Mouse (Mus musculus) embryonic facial prominence, embryonic 12.5 days (tissue): ENCODE measurements around the gene Asic5. TPM values are rescaled to one million over a fixed set of nuclear protein-coding genes. Genes with fewer than 3 reads are reported as not detected.

ENCODE experiments used
- ATAC-seq: fragments of 200-750 bp; cut with Nextera tagmentation; 2 replicates; pipeline ENCODE4 v1.8.0; 2017; ENCODE audit not compliant: insufficient number of reproducible peaks, insufficient read depth, low FRiP score, low TSS enrichment
- H3K27ac ChIP-seq: fragments of 300-500 bp; sonication (generic); 2 replicates; pipeline ENCODE4 v1.5.1; 2016; ENCODE audit warnings: mild to moderate bottlenecking
- H3K27me3 ChIP-seq: fragments of 300-500 bp; sonication (generic); 2 replicates; pipeline ENCODE4 v1.6.1; 2016; ENCODE audit warnings: mild to moderate bottlenecking, moderate library complexity
- H3K36me3 ChIP-seq: fragments of 300-500 bp; sonication (generic); 2 replicates; pipeline ENCODE4 v1.6.1; 2016; ENCODE audit warnings: mild to moderate bottlenecking
- H3K4me1 ChIP-seq: fragments of 300-500 bp; sonication (generic); 2 replicates; pipeline ENCODE4 v1.6.1; 2016
- H3K4me2 ChIP-seq: fragments of 300-500 bp; sonication (generic); replicated peaks from 2 replicates; pipeline ENCODE4 v1.6.1; 2016; ENCODE audit warnings: mild to moderate bottlenecking, moderate library complexity
- H3K4me3 ChIP-seq: fragments of 300-500 bp; sonication (generic); 2 replicates; pipeline ENCODE4 v1.5.1; 2016; ENCODE audit warnings: mild to moderate bottlenecking
- H3K9ac ChIP-seq: fragments of 300-500 bp; sonication (generic); 2 replicates; pipeline ENCODE4 v1.6.1; 2016; ENCODE audit warnings: mild to moderate bottlenecking, moderate library complexity
- H3K9me3 ChIP-seq: fragments of 300-500 bp; sonication (generic); 2 replicates; pipeline ENCODE4 v1.6.1; 2016; ENCODE audit warnings: mild to moderate bottlenecking, moderate library complexity
- WGBS: fragments of 180-500 bp; shearing (Covaris S2); methylation state at CpG from one replicate; pipeline ENCODE4 v1.1.7; 2016; 5-methylcytosine and 5-hydroxymethylcytosine counted together
- polyA plus RNA-seq: library from polyadenylated mRNA; unstranded; fragments of >200 nt; fragmentation: Nextera tagmentation; extraction: Ambion mirVana; gene quantifications from 2 replicates; pipeline ENCODE4 v1.2.1, GENCODE M21; 2016

Asic5 gene
- polyA plus RNA-seq, 1 experiment from 2014 or later = not detected

- 86% methylated on average over 8 of the region's 8 CpGs for WGBS
- Histone ChIP-seq H3K4me2 (no peak overlapping the region), H3K36me3 (no peaks in the 10 kb centered on the region), H3K27ac (no peak overlapping the region), H3K4me3 (no peak overlapping the region), H3K27me3 (no peaks in the 10 kb centered on the region), H3K4me1 (no peaks in the 10 kb centered on the region), H3K9ac (no peak overlapping the region), H3K9me3 (no peaks in the 10 kb centered on the region)
- no peak for ATAC-seq
These were observed 40.4 kb downstream of the Asic5 start for GRCm38 (mm10) chr3:82022421-82022920.

- Histone ChIP-seq H3K4me3 (no peak overlapping the region), H3K4me2 (no peak overlapping the region), H3K27me3 (no peaks in the 10 kb centered on the region), H3K27ac (no peak overlapping the region), H3K4me1 (no peaks in the 10 kb centered on the region), H3K36me3 (no peaks in the 10 kb centered on the region), H3K9ac (no peak overlapping the region), H3K9me3 (no peaks in the 10 kb centered on the region)
- ATAC-seq = no peak
- WGBS = 91% methylated on average over 3 of the region's 3 CpGs
These were observed 41.0 kb downstream of the Asic5 start for GRCm38 (mm10) chr3:82023065-82023464.

- H3K9me3 ChIP-seq = no peaks in the 10 kb centered on the region
- H3K27ac ChIP-seq = no peak overlapping the region
- no peak overlapping the region for H3K4me3 ChIP-seq
- no peak for ATAC-seq
- 74% methylated on average over 1 of the region's 1 CpGs for WGBS
- no peaks in the 10 kb centered on the region for H3K27me3 ChIP-seq
- no peak overlapping the region for H3K4me2 ChIP-seq
- H3K36me3 ChIP-seq = no peaks in the 10 kb centered on the region
- no peaks in the 10 kb centered on the region for H3K4me1 ChIP-seq
- H3K9ac ChIP-seq = no peak overlapping the region
These were observed 45.2 kb downstream of the Asic5 start for GRCm38 (mm10) chr3:82027286-82027685.

DNA sequence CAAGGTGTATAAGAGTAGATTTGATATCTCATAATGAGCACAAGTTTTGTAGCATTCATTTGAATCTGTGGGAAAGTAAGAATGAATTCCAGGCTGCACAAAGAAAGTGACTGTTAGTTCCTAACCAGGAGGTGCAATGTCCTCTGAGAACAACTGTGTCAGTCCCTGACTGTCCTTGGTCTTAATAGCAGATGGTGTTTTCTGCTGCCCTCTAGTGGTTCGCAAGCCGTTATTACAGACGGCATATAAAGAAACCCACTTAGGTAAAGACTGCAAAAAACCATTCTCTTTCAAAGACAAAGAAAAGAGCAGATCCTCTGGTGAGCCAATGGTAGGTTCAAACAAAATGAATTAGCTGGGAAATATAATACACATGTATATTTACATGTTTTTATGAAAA, 47.1 kb downstream of the Asic5 start:
- Histone ChIP-seq H3K9ac (no peak overlapping the region), H3K36me3 (no peaks in the 10 kb centered on the region), H3K4me2 (no peak overlapping the region), H3K4me3 (no peak overlapping the region), H3K27ac (no peak overlapping the region), H3K9me3 (no peaks in the 10 kb centered on the region), H3K4me1 (no peaks in the 10 kb centered on the region), H3K27me3 (no peaks in the 10 kb centered on the region)
- no peak for ATAC-seq
- 1% methylated on average over 3 of the region's 3 CpGs for WGBS

DNA sequence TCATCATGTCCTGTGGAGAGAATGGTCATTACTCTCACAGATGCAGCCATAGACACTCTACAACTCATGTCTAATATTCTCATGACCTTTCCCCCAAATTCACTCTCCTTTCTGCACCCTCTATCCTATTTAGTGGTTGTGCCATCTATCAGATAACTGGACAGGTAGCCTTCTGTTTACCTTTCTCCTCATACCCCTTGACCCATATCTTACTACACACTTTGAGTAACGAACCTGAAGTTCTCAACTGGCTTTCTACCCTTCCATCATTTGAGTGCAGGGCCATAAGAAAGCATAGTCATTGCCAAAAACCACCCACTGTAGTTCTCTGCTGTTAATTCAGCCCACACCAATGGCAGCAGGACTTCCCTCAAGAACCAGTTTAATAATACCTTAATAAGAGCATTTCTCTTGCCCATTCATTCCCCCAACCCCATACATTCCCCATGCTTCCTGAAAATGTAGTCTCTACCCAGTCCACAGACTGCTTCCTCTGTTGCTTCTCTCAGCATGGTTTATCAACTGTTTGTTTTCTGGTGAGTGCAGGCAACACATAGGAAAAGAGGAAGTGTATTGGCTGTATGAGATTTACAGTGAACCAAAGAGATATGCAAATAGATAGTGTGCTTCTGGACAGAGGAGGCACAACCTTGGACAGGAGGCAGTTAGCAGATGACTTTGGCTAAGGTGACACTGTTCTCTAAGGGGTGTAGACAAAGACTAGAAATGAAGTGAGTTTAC, 48.1 kb downstream of the Asic5 start:
- 90% methylated on average over 1 of the region's 1 CpGs for WGBS
- no peak for ATAC-seq
- no peak overlapping the region for H3K4me2 ChIP-seq

DNA sequence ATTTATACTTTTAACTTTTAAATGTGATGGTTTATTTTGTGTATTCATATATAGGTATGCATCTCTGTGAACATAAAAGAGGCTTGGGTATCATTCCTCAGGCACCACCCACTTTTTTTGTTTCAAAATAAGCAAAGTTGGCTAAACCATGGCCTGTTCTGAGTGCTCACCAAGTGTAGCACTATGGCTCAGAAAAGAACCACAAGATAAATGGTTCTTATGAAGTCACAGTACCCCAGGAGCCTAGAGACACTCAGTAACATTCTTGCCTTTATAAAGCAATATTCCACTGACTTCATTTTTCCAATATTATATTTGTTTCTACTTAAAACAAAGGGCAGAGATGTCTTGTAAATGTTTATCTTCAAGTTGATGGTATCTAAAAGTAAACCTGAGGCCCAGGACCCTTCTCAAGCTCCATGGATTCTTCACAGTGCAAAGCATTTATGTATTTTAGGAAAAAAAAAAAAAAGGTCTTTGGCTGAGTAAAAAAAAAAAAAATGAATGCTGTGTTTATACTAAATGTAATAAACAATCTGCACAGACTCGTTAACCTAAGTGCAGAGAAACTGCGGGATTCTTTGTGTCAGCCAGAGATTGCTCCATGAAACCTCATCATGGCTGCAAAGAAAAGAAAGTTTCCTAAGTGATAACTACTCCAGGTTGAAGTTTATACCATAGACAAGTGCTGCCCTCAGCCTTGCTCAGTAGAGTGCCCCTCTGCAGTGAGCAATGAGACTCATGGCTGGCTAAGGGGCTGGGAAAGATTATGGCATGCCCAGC, 54.4 kb downstream of the Asic5 start:
- H3K4me1 ChIP-seq = no peaks in the 10 kb centered on the region
- H3K9ac ChIP-seq = no peak overlapping the region
- H3K36me3 ChIP-seq = no peaks in the 10 kb centered on the region
- H3K4me2 ChIP-seq = no peak overlapping the region
- H3K27ac ChIP-seq = no peak overlapping the region
- no peak overlapping the region for H3K4me3 ChIP-seq
- 80% methylated on average over 2 of the region's 2 CpGs for WGBS
- H3K9me3 ChIP-seq = no peaks in the 10 kb centered on the region
- H3K27me3 ChIP-seq = no peaks in the 10 kb centered on the region
- no peak for ATAC-seq

More for the DNA sequence above, 48.1 kb downstream of the Asic5 start:
- Histone ChIP-seq H3K36me3 (no peaks in the 10 kb centered on the region), H3K27ac (no peak overlapping the region), H3K4me1 (no peaks in the 10 kb centered on the region), H3K4me3 (no peak overlapping the region), H3K27me3 (no peaks in the 10 kb centered on the region), H3K9me3 (no peaks in the 10 kb centered on the region), H3K9ac (no peak overlapping the region)

DNA sequence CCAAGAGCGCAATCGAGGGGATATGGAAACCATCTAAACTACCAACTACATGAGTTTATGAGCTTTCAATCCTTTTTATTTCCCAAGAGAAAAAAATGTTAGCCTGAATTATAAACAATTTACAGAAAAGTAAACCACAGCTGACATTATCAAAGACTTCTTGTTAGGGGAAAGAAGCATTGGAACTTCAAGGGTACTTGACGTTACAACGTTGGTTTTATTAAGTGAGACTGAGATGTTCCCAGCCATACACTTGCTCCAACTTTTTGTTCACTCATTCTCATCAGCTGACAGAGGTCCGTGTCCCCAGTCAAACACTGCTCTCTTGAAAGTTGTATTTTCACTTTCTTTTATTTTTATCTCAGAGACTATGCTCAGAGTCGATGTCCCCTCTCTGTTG, 61.6 kb downstream of the Asic5 start:
- no peak for ATAC-seq
- 82% methylated on average over 6 of the region's 6 CpGs for WGBS

DNA sequence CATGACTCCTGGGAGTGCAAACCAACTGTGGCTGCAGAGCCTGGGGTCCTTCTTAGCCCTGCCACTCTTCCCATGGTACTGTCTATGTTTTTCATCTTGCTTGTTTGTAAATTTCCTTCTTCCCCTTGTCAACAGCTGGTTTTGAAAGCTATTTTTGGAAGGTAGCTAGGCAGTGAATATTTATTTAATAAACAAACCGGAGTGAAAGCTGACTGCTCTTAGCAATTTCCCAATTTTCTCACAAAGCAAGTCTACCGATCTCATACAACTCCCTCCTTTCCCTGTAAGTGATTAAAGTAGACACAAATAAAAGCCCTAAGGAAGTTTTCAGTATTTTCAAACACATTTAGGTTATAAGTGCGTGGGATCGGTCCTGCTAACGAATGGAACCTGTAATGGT, 62.8 kb downstream of the Asic5 start:
- H3K9ac ChIP-seq = no peak overlapping the region
- H3K4me2 ChIP-seq = no peak overlapping the region
- no peaks in the 10 kb centered on the region for H3K9me3 ChIP-seq

More for the DNA sequence above, 61.6 kb downstream of the Asic5 start:
- no peak overlapping the region for H3K27ac ChIP-seq
- H3K9ac ChIP-seq = no peak overlapping the region
- no peaks in the 10 kb centered on the region for H3K36me3 ChIP-seq
- H3K9me3 ChIP-seq = no peaks in the 10 kb centered on the region
- no peaks in the 10 kb centered on the region for H3K4me1 ChIP-seq
- no peak overlapping the region for H3K4me2 ChIP-seq
- H3K4me3 ChIP-seq = no peak overlapping the region
- no peaks in the 10 kb centered on the region for H3K27me3 ChIP-seq

GRCm38 (mm10) chr3:82046087-82046486, 64.0 kb downstream of the Asic5 start:
- Histone ChIP-seq H3K4me3 (no peak overlapping the region), H3K27ac (no peak overlapping the region), H3K9me3 (no peaks in the 10 kb centered on the region), H3K4me1 (no peaks in the 10 kb centered on the region), H3K27me3 (no peaks in the 10 kb centered on the region), H3K36me3 (no peaks in the 10 kb centered on the region), H3K9ac (no peak overlapping the region), H3K4me2 (no peak overlapping the region)
- no peak for ATAC-seq
- WGBS = 82% methylated on average over 8 of the region's 8 CpGs

More for the DNA sequence above, 62.8 kb downstream of the Asic5 start:
- no peak overlapping the region for H3K27ac ChIP-seq
- no peaks in the 10 kb centered on the region for H3K4me1 ChIP-seq
- ATAC-seq = no peak
- WGBS = 84% methylated on average over 5 of the region's 5 CpGs
- no peaks in the 10 kb centered on the region for H3K27me3 ChIP-seq
- no peak overlapping the region for H3K4me3 ChIP-seq
- no peaks in the 10 kb centered on the region for H3K36me3 ChIP-seq

DNA sequence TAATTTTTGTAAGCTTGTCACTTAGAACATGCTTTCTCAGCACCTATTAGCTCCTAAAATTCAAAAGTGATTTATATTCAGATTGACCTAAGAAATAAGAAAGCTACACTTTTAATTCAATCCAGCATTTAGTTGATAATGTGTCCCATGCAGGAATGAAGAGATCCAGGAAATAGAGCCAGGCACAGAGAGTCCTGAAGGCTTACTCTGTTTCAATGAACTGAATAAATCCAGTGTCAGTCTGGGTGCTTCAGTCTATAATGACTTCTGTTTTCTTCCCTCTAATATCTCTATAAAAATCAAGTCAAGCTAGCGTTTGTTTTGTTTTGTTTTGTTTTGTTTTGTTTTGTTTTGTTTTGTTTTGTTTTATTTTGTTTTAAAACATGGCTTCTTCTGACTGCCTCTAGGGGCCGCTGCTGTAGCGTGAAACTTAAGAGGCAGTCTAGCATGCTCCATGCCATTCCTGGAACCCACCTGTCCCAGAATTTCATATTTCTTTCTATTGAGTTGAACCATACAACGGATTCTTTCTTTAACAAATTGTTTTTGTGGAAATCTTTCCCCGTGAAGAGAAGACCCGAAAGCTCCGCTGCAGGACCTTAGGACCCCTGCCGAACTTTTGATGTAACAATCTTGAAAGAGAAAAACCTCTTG, 65.1 kb downstream of the Asic5 start:
- Histone ChIP-seq H3K4me3 (no peak overlapping the region), H3K9ac (no peak overlapping the region), H3K36me3 (no peaks in the 10 kb centered on the region), H3K4me1 (peaks cover 4% of the 10 kb centered on the region; the same call in 1 of the 2 replicates), H3K9me3 (no peaks in the 10 kb centered on the region), H3K27ac (no peak overlapping the region), H3K27me3 (no peaks in the 10 kb centered on the region), H3K4me2 (no peak overlapping the region)
- WGBS = 28% methylated on average over 8 of the region's 8 CpGs
- ATAC-seq = no peak

DNA sequence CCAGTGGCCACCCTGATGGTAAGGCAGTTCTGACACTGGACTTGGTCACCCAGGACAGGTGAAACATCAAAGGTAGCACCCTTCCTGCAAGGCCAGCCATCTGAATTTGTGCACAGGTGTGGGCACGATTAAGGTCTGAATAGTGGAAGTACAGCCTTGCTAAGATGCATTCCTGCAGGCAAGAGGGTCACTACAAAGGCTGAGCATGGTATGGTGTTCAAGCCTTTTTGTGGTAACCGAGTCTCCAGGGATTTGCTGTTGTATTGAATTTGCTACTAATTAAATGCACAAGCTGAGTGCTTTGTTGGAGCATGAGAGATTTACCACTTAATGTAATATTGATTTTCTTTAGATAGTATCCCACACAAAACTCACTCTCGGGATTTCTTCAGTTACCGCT, 66.0 kb downstream of the Asic5 start:
- no peak for ATAC-seq
- no peak overlapping the region for H3K4me2 ChIP-seq
- H3K9me3 ChIP-seq = no peaks in the 10 kb centered on the region
- no peaks in the 10 kb centered on the region for H3K27me3 ChIP-seq
- no peak overlapping the region for H3K27ac ChIP-seq
- H3K9ac ChIP-seq = no peak overlapping the region
- no peak overlapping the region for H3K4me3 ChIP-seq
- peaks cover 7% of the 10 kb centered on the region; the same call in 1 of the 2 replicates for H3K4me1 ChIP-seq
- WGBS = 42% methylated on average over 4 of the region's 4 CpGs
- no peaks in the 10 kb centered on the region for H3K36me3 ChIP-seq
